Mouse (Mus musculus) adipose tissue, adult 10 weeks (tissue): ENCODE data around the gene Hddc3. TPM values are rescaled to one million over a fixed set of nuclear protein-coding genes. Genes with fewer than 3 reads are reported as not detected.

Source experiments
- polyA plus RNA-seq: library from polyadenylated mRNA; stranded (reverse); fragments of 350-450 nt; fragmentation: Illumina TruSeq; extraction: RNeasy Lipid Tissue Mini Kit (QIAGEN cat#74804); gene quantifications from one replicate; pipeline ENCODE4 v1.2.3, GENCODE M21; 2014; ENCODE audit warnings: low read depth, low replicate concordance

Gene Hddc3
- 28.5 TPM for polyA plus RNA-seq

DNA sequence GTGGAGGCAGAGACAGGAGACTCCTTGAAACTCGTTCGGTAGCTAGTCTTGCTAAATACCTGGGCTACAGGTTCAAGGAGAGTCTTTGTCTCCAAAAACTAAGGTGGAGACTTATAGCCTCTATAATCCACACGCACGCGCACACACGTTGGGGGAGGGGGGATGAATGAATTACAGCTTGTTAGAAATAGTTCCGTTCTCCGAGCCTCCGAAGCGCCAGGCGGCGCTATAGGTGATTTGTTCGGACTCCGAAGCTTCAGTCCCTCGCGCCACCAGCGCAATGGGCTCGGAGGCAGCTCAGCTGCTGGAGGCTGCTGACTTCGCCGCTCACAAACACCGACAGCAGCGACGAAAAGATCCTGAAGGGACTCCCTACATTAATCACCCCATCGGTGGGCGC is at the start of gene Hddc3:
Hddc3 (plus strand) TSS at position 247 of the 400 bp plus-strand sequence.

GRCm38 (mm10) chr7:80294062-80294763 is 48.7 kb upstream of the Hddc3 start, which contains the start of gene Prc1:
Gene Prc1 (plus strand): TSS chr7:80294450.

GRCm38 (mm10) chr7:80324043-80324815 is 18.7 kb upstream of the Hddc3 start, which contains the start of gene Rccd1:
Gene Rccd1 (minus strand): TSS chr7:80324454.

GRCm38 (mm10) chr7:80340793-80341192 is 2.1 kb upstream of the Hddc3 start, which contains the start of gene Unc45a:
Gene Unc45a (minus strand): TSS chr7:80341005.

DNA sequence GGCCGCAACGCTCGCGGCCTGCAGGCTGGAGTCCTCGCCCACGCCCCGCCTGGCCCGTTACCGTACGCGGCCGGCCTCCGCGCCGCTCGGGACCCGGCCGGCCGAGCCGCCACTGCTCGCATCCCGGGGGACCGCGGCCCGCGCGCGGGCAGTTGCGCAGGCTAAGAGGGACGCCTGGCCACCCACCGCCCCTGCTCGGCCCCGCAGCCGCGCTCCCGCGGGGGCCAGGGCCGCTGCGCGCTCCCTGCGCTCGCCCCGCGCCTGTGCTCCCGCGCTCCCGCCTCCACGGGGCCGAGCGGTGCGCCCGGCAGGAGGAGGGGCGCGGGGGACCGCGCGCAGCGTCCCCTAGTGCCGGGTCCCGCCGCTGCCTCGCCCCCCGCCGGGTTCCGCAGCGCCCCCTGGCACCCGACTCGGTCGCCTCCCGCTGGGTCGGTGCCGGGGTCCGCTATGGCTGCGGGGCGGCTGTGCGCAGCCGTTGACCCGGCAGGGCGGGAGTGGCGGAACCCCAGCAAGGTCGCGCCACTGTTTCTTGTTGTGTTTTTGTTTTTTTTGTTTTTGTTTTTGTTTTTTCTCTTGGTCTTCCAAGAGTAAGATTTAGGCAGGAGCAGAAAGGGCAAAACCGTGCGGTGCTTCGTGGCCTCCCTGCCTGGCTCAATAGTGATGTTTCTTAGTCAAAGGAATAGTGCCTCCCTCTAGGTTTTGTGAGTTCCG is 28.3 kb downstream of the Hddc3 start, which contains the start of gene Man2a2:
Man2a2 (minus strand) TSS at position 335 of the 711 bp plus-strand sequence.

GRCm38 (mm10) chr7:80387633-80388543 is 45.0 kb downstream of the Hddc3 start, which contains the start of gene Fes:
Gene Fes (minus strand): TSS chr7:80387946.

Other genes starting within 250 kb of the Hddc3 start
- 136 TPM for gene Idh2, start 227.7 kb upstream of the Hddc3 start, polyA plus RNA-seq
- 13.7 TPM for gene Sema4b, start 156.3 kb upstream of the Hddc3 start, polyA plus RNA-seq
- gene Cib1, start 110.3 kb upstream of the Hddc3 start, polyA plus RNA-seq: 89.5 TPM
- 2.5 TPM for gene Gdpgp1, start 110.2 kb upstream of the Hddc3 start, polyA plus RNA-seq
- 9.4 TPM for gene Ttll13, start 96.7 kb upstream of the Hddc3 start, polyA plus RNA-seq
- 36.8 TPM for gene Ngrn, start 81.9 kb upstream of the Hddc3 start, polyA plus RNA-seq
- 14.3 TPM for gene Vps33b, start 73.5 kb upstream of the Hddc3 start, polyA plus RNA-seq
- 4.9 TPM for gene Prc1, start 48.7 kb upstream of the Hddc3 start, polyA plus RNA-seq
- 22.6 TPM for gene Rccd1, start 18.6 kb upstream of the Hddc3 start, polyA plus RNA-seq
- 27.2 TPM for gene Unc45a, start 2.1 kb upstream of the Hddc3 start, polyA plus RNA-seq
- gene Man2a2, start 28.3 kb downstream of the Hddc3 start, polyA plus RNA-seq: 74.3 TPM
- gene Fes, start 44.8 kb downstream of the Hddc3 start, polyA plus RNA-seq: 11.1 TPM
- gene Furin, start 62.3 kb downstream of the Hddc3 start, polyA plus RNA-seq: 53.4 TPM
- gene Blm, start 192.0 kb downstream of the Hddc3 start, polyA plus RNA-seq: 3.3 TPM